Mouse (Mus musculus): ENCODE data around the gene Nudt4. TPM values are rescaled to one million over a fixed set of nuclear protein-coding genes. Genes with fewer than 3 reads are reported as not detected.
A peak's percentile ranks its signal among the peaks of the same experiment; 100 is the strongest.

Nudt4 gene
- polyA plus RNA-seq, 1 experiment from 2014 or later = 34.9 TPM

DNA sequence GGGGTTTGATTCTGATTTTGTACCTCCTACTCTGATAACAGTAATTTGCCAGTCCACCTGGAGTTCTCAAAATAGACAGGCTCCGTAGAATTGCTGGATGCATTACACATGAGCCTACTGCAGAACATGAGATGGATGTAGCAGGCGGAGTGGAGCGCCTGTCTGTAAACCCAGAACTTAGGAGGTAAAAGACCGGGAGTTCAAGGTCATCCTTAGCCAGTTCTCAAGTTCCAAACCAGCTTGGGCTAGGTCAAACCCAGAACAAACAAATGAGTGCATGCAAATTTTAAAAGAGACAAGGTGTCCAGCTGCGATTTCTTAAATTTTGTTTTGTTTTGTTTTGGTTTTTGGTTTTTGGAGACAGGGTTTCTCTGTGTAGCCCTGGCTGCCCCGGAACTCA, 21.6 kb upstream of the Nudt4 start:
- Histone ChIP-seq H3K27ac (no peak overlapping the region), H3K36me3 (ENCODE audit: inconsistent target) (no peaks in the 10 kb centered on the region), H3K79me2 (ENCODE audit: inconsistent target) (no peaks in the 10 kb centered on the region), H3K4me3 (ENCODE audit: inconsistent target) (no peak overlapping the region)
- 96% methylated on average over 6 of the region's 6 CpGs for WGBS (ENCODE audit: missing documents)

GRCm38 (mm10) chr10:95577567-95577950, 13.6 kb upstream of the Nudt4 start:
- H3K27ac ChIP-seq = no peak overlapping the region

GRCm38 (mm10) chr10:95576876-95577566, 13.1 kb upstream of the Nudt4 start:
- H3K4me3 ChIP-seq (ENCODE audit: inconsistent target) = no peak overlapping the region
- WGBS (ENCODE audit: missing documents) = 62% methylated on average over 14 of the region's 14 CpGs
- no peaks in the 10 kb centered on the region for H3K79me2 ChIP-seq (ENCODE audit: inconsistent target)
- H3K27ac ChIP-seq = no peak overlapping the region
- H3K36me3 ChIP-seq (ENCODE audit: inconsistent target) = no peaks in the 10 kb centered on the region

More at GRCm38 (mm10) chr10:95577567-95577950, 13.6 kb upstream of the Nudt4 start:
- H3K36me3 ChIP-seq (ENCODE audit: inconsistent target) = no peaks in the 10 kb centered on the region
- no peak overlapping the region for H3K4me3 ChIP-seq (ENCODE audit: inconsistent target)
- H3K79me2 ChIP-seq (ENCODE audit: inconsistent target) = no peaks in the 10 kb centered on the region
- 93% methylated on average over 4 of the region's 4 CpGs for WGBS (ENCODE audit: missing documents)

DNA sequence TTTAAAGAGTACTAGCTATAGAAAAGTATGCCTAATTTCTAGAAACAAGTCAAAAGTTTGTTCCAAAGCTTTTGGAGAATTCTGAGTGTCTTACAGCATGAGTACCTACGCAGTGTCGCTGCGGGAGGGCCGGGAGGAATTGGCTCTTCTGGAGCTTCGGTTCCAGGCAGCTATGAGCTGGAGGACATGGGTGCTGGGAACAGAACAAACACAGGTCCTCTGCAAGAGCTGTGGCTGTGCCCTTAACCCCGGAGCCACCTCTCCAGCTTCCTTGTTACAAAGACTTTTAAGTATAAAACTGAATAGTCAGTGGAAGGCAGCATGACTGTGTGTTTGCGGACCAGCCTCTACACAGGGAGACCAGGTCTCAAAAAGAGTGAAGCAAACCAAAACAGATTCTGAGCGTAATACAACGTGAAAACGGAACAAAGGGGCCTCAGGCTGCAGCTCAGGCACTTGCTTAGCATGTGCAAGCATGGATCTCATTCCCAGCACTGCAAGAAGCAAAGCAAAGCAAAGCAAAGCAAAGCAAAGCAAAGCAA, 12.0 kb upstream of the Nudt4 start:
- H3K79me2 ChIP-seq (ENCODE audit: inconsistent target) = no peaks in the 10 kb centered on the region
- H3K27ac ChIP-seq = no peak overlapping the region
- H3K4me3 ChIP-seq (ENCODE audit: inconsistent target) = no peak overlapping the region
- WGBS (ENCODE audit: missing documents) = 79% methylated on average over 10 of the region's 10 CpGs
- H3K36me3 ChIP-seq (ENCODE audit: inconsistent target) = no peaks in the 10 kb centered on the region

DNA sequence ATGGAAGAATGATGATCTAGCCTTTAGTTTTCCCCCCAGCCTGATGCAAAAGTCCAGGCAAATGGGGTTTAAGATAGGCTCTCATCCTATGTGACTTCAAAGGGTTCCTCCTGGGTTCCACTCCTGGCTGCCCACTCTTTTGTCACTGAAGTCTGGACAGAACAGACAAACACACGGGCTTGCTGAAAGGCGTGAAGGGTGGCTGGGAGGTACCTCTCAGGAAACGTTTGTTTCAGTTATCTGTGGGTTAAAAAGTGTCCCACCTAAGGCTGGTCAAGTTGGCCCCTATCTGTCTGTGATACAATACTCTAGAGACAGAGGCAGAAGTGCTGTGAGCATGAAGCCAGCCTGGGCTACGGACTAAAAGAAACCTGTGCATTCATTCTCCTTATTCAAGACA, 11.0 kb upstream of the Nudt4 start:
- Histone ChIP-seq H3K79me2 (ENCODE audit: inconsistent target) (no peaks in the 10 kb centered on the region), H3K36me3 (ENCODE audit: inconsistent target) (no peaks in the 10 kb centered on the region), H3K27ac (no peak overlapping the region), H3K4me3 (ENCODE audit: inconsistent target) (no peak overlapping the region)
- WGBS (ENCODE audit: missing documents) = 92% methylated on average over 4 of the region's 4 CpGs

GRCm38 (mm10) chr10:95569441-95569840, 5.5 kb upstream of the Nudt4 start:
- WGBS (ENCODE audit: missing documents) = 85% methylated on average over 1 of the region's 2 CpGs
- Histone ChIP-seq H3K79me2 (ENCODE audit: inconsistent target) (no peaks in the 10 kb centered on the region), H3K27ac (no peak overlapping the region), H3K36me3 (ENCODE audit: inconsistent target) (no peaks in the 10 kb centered on the region), H3K4me3 (ENCODE audit: inconsistent target) (no peak overlapping the region)

DNA sequence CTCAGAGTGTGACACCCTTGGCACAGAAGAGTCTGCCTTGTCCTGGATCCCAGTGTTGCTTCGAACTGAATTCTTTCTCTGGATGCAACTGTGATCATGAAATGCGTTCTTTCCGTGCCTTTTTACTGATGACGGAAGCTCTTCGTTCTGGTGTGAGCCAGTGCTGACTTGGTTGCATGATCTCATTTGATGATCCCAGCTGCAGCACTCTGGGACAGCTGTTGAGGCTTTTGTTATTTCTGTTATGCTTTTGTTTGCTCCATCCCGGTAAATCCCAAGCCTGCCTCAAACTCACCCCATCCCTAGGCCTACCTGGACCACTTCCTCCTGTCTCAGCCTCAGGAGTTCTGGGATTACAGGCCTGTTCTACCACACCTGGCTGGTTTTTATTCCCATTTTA, 4.1 kb upstream of the Nudt4 start:
- Histone ChIP-seq H3K4me3 (ENCODE audit: inconsistent target) (no peak overlapping the region), H3K79me2 (ENCODE audit: inconsistent target) (peaks cover 2% of the 10 kb centered on the region)

GRCm38 (mm10) chr10:95567550-95567949, 3.6 kb upstream of the Nudt4 start:
- 91% methylated on average over 5 of the region's 5 CpGs for WGBS (ENCODE audit: missing documents)
- Histone ChIP-seq H3K79me2 (ENCODE audit: inconsistent target) (peaks cover 6% of the 10 kb centered on the region), H3K27ac (no peak overlapping the region), H3K4me3 (ENCODE audit: inconsistent target) (no peak overlapping the region), H3K36me3 (ENCODE audit: inconsistent target) (no peaks in the 10 kb centered on the region)

More for the DNA sequence above, 4.1 kb upstream of the Nudt4 start:
- 96% methylated on average over 6 of the region's 6 CpGs for WGBS (ENCODE audit: missing documents)
- no peaks in the 10 kb centered on the region for H3K36me3 ChIP-seq (ENCODE audit: inconsistent target)
- H3K27ac ChIP-seq = no peak overlapping the region

- H3K27ac ChIP-seq = no peak overlapping the region
Observed at GRCm38 (mm10) chr10:95566786-95567185, 2.8 kb upstream of the Nudt4 start.

GRCm38 (mm10) chr10:95565156-95565854, 1.4 kb upstream of the Nudt4 start:
- Histone ChIP-seq H3K79me2 (ENCODE audit: inconsistent target) (peaks cover 29% of the 10 kb centered on the region), H3K4me3 (ENCODE audit: inconsistent target) (no peak overlapping the region), H3K27ac (no peak overlapping the region), H3K36me3 (ENCODE audit: inconsistent target) (no peaks in the 10 kb centered on the region)
- WGBS (ENCODE audit: missing documents) = 38% methylated on average over 14 of the region's 14 CpGs

More at GRCm38 (mm10) chr10:95566786-95567185, 2.8 kb upstream of the Nudt4 start:
- H3K4me3 ChIP-seq (ENCODE audit: inconsistent target) = no peak overlapping the region
- no peaks in the 10 kb centered on the region for H3K36me3 ChIP-seq (ENCODE audit: inconsistent target)
- 93% methylated on average over 3 of the region's 3 CpGs for WGBS (ENCODE audit: missing documents)
- H3K79me2 ChIP-seq (ENCODE audit: inconsistent target) = peaks cover 14% of the 10 kb centered on the region

- peak overlapping the region; percentile 79 for H3K4me3 ChIP-seq (ENCODE audit: inconsistent target)
- peaks cover 50% of the 10 kb centered on the region for H3K79me2 ChIP-seq (ENCODE audit: inconsistent target)
- H3K36me3 ChIP-seq (ENCODE audit: inconsistent target) = no peaks in the 10 kb centered on the region
- 1% methylated on average over 58 of the region's 65 CpGs for WGBS (ENCODE audit: missing documents)
- H3K27ac ChIP-seq = peak overlapping the region; percentile 53
Observed at GRCm38 (mm10) chr10:95562859-95563841, 796 bp downstream of the Nudt4 start.

- whole genome bisulfite sequencing (ENCODE audit: missing documents) = 39% methylated on average over 8 of the region's 8 CpGs
- H3K4me3 ChIP-seq (ENCODE audit: inconsistent target) = peak overlapping the region; percentile 79
- H3K79me2 ChIP-seq (ENCODE audit: inconsistent target) = peaks cover 58% of the 10 kb centered on the region
- no peaks in the 10 kb centered on the region for H3K36me3 ChIP-seq (ENCODE audit: inconsistent target)
- H3K27ac ChIP-seq = 0 out of 2 replicates have a peak overlapping the region, but pooled peaks have one; percentile 53
Observed at GRCm38 (mm10) chr10:95562395-95562794, 1.6 kb downstream of the Nudt4 start.

- Histone ChIP-seq H3K36me3 (ENCODE audit: inconsistent target) (no peaks in the 10 kb centered on the region), H3K4me3 (ENCODE audit: inconsistent target) (no peak overlapping the region), H3K79me2 (ENCODE audit: inconsistent target) (peaks cover 66% of the 10 kb centered on the region), H3K27ac (no peak overlapping the region)
- 92% methylated on average over 6 of the region's 7 CpGs for WGBS (ENCODE audit: missing documents)
Observed at GRCm38 (mm10) chr10:95561616-95562015, 2.3 kb downstream of the Nudt4 start.

DNA sequence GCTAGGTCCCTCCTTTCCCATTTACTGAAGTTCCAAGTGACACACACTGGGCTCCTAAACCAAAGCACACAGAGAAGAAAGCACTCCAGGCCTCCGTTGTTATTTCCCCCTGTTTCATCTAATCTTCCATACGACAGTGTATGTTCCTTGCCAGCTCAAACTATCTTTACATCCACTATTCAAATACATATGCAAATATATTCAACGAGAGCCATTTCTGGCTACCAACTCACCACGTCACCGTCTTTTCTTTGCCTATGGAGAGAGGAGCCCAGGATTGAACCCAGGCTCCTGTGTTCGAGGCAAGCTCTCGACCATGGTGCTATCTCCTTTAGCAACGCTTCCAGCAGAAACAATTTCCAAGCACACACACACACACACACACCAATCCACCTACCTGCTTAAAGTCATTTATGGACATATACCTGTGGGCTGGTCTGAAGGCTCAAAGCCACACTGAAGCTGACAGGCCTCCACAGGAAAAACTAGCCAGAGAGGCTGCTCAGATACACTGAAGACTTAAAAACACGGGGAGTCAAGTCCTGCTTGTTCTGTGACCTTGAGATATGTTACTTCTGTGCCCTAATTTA, 3.5 kb downstream of the Nudt4 start:
- H3K27ac ChIP-seq = no peak overlapping the region
- H3K36me3 ChIP-seq (ENCODE audit: inconsistent target) = no peaks in the 10 kb centered on the region
- H3K4me3 ChIP-seq (ENCODE audit: inconsistent target) = no peak overlapping the region
- WGBS (ENCODE audit: missing documents) = 88% methylated on average over 7 of the region's 9 CpGs
- H3K79me2 ChIP-seq (ENCODE audit: inconsistent target) = peaks cover 77% of the 10 kb centered on the region
